Mouse (Mus musculus) midbrain, postnatal 0 days (tissue): ENCODE results near the gene Gulp1. TPM values are rescaled to one million over a fixed set of nuclear protein-coding genes. Genes with fewer than 3 reads are reported as not detected.

Experiments used
- ATAC-seq: fragments of 200-750 bp; cut with Nextera tagmentation; 2 replicates; pipeline ENCODE4 v1.8.0; 2017; ENCODE audit warnings: moderate number of reproducible peaks, mild to moderate bottlenecking, moderate TSS enrichment, moderate library complexity; ENCODE audit not compliant: low FRiP score
- DNase-seq: peaks from one replicate; pipeline ENCODE4 v3.0.0-alpha.2; 2015; ENCODE audit warnings: low spot score
- H3K27ac ChIP-seq: fragments of 300-500 bp; sonication (generic); 2 replicates; pipeline ENCODE4 v1.5.1; 2014; ENCODE audit warnings: low read depth, mild to moderate bottlenecking, low read length, mixed read lengths
- H3K27me3 ChIP-seq: fragments of 300-500 bp; sonication (generic); 2 replicates; pipeline ENCODE4 v1.6.1; 2014; ENCODE audit warnings: low read length, control low read depth, mixed read lengths; ENCODE audit not compliant: insufficient read depth
- H3K36me3 ChIP-seq: fragments of 300-500 bp; sonication (generic); 2 replicates; pipeline ENCODE4 v1.6.1; 2014; ENCODE audit warnings: low read length, control low read depth, mixed read lengths; ENCODE audit not compliant: insufficient read depth
- H3K4me1 ChIP-seq: fragments of 300-500 bp; sonication (generic); 2 replicates; pipeline ENCODE4 v1.6.1; 2014; ENCODE audit warnings: mild to moderate bottlenecking, control low read depth, antibody characterized with exemption, low read length, mixed read lengths; ENCODE audit not compliant: insufficient read depth
- H3K4me2 ChIP-seq: fragments of 300-500 bp; sonication (generic); 2 replicates; pipeline ENCODE4 v1.6.1; 2014; ENCODE audit warnings: low read depth, mild to moderate bottlenecking, low read length, mixed read lengths; ENCODE audit not compliant: poor library complexity, severe bottlenecking
- H3K4me3 ChIP-seq: fragments of 300-500 bp; sonication (generic); 2 replicates; pipeline ENCODE4 v1.5.1; 2014; ENCODE audit warnings: low read depth, mild to moderate bottlenecking, low read length, moderate library complexity
- H3K9ac ChIP-seq: fragments of 300-500 bp; sonication (generic); replicated peaks from 2 replicates; pipeline ENCODE4 v1.6.1; 2014; ENCODE audit warnings: mild to moderate bottlenecking, low read length, moderate library complexity, mixed read lengths; ENCODE audit not compliant: poor library complexity, severe bottlenecking
- H3K9me3 ChIP-seq: fragments of 300-500 bp; sonication (generic); 2 replicates; pipeline ENCODE4 v1.6.1; 2016; ENCODE audit warnings: low read length, control low read depth
- CTCF ChIP-seq: IDR thresholded peaks from 2 replicates; pipeline ENCODE4 v1.5.1; 2016; ENCODE audit warnings: antibody characterized with exemption, mild to moderate bottlenecking
- WGBS: fragments of 180-500 bp; shearing (Covaris S2); extraction: QIAGEN DNeasy Blood & Tissue Kit; methylation state at CpG from one replicate; pipeline ENCODE4 v1.1.7; 2014; 5-methylcytosine and 5-hydroxymethylcytosine counted together
- polyA plus RNA-seq: library from polyadenylated mRNA; unstranded; fragments of >200 nt; fragmentation: Nextera tagmentation; extraction: Ambion mirVana; gene quantifications from 2 replicates; pipeline ENCODE4 v1.2.1, GENCODE M21; 2015
- total RNA-seq: library from RNA; depleted of rRNA; stranded (reverse); fragments of >200 nt; gene quantifications from 2 replicates; pipeline ENCODE4 v1.2.3, GENCODE M21; 2014

Gene Gulp1
- total and polyA plus RNA-seq, 2 experiments from 2014 or later = 5.9 to 12.0 TPM

- no peaks in the 10 kb centered on the region for H3K36me3 ChIP-seq
- TF ChIP-seq CTCF = no peak
- ATAC-seq = no peak
- H3K4me3 ChIP-seq = no peak overlapping the region
- H3K27ac ChIP-seq = no peak overlapping the region
- H3K4me1 ChIP-seq = no peaks in the 10 kb centered on the region
- H3K9ac ChIP-seq = no peak overlapping the region
- H3K4me2 ChIP-seq = no peak overlapping the region
- no peaks in the 10 kb centered on the region for H3K27me3 ChIP-seq
- no peaks in the 10 kb centered on the region for H3K9me3 ChIP-seq
- no peak for DNase-seq
- WGBS = 94% methylated on average over 1 of the region's 1 CpGs
Measured at GRCm38 (mm10) chr1:44593109-44593508, 41.8 kb downstream of the Gulp1 start.

DNA sequence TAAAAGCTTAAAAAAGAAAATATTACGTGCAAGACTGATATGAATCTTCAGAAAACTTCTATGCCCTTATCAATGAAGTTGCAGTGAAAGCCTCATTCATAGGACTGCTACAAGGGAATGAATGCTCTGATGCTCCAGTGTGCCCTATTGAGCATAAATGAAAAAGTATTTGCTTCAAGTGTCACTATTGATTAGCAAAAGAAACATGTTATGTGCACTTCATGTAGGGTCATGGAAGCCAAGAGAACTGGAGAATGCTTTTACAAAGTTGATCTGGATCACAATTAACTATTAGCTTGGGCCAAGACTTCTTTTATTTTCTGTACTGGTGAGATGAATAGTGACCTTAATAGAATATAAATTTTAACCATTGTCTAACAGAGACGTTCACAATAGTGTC lies 47.0 kb downstream of the Gulp1 start:
- H3K4me1 ChIP-seq = no peaks in the 10 kb centered on the region
- TF ChIP-seq CTCF = no peak
- DNase-seq = no peak
- no peak overlapping the region for H3K4me3 ChIP-seq
- H3K4me2 ChIP-seq = no peak overlapping the region
- no peaks in the 10 kb centered on the region for H3K36me3 ChIP-seq
- no peaks in the 10 kb centered on the region for H3K9me3 ChIP-seq
- no peak for ATAC-seq
- no peak overlapping the region for H3K9ac ChIP-seq
- WGBS = 84% methylated on average over 2 of the region's 2 CpGs
- no peak overlapping the region for H3K27ac ChIP-seq
- no peaks in the 10 kb centered on the region for H3K27me3 ChIP-seq

- Histone ChIP-seq H3K9me3 (no peaks in the 10 kb centered on the region), H3K4me1 (no peaks in the 10 kb centered on the region), H3K4me3 (no peak overlapping the region), H3K36me3 (no peaks in the 10 kb centered on the region), H3K27ac (no peak overlapping the region), H3K27me3 (no peaks in the 10 kb centered on the region), H3K9ac (no peak overlapping the region), H3K4me2 (no peak overlapping the region)
- ATAC-seq (no peak), DNase-seq (no peak)
- WGBS = 40% methylated on average over 2 of the region's 2 CpGs
- TF ChIP-seq CTCF = no peak
Measured at GRCm38 (mm10) chr1:44613294-44614041, 62.2 kb downstream of the Gulp1 start.

GRCm38 (mm10) chr1:44618751-44619150 lies 67.4 kb downstream of the Gulp1 start:
- Histone ChIP-seq H3K27me3 (no peaks in the 10 kb centered on the region), H3K4me1 (no peaks in the 10 kb centered on the region), H3K4me2 (no peak overlapping the region), H3K27ac (no peak overlapping the region), H3K36me3 (no peaks in the 10 kb centered on the region), H3K9me3 (no peaks in the 10 kb centered on the region), H3K9ac (no peak overlapping the region), H3K4me3 (no peak overlapping the region)
- ATAC-seq (no peak), DNase-seq (no peak)
- WGBS = 83% methylated on average over 2 of the region's 2 CpGs
- no peak for TF ChIP-seq CTCF

DNA sequence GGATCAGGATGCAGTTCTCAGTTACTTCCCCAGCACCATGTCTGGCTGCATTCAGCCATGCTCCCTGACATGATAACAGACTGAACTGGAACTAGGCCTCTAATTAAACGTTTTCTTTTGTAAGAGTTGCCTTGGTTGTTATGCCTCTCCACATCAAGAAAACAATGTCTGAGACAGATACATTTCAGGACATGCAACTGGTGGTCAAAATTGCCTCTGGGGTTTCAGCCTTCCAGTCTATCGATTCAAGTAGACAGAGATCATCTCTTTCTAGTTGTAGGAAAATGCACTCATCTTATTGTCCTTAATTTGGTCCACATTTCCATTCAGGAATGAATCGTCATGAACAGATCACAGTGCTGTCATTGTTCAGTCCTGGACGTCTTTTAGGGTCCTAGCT lies 83.2 kb downstream of the Gulp1 start:
- DNase-seq = no peak
- Histone ChIP-seq H3K4me1 (no peaks in the 10 kb centered on the region), H3K36me3 (no peaks in the 10 kb centered on the region), H3K27ac (no peak overlapping the region), H3K27me3 (no peaks in the 10 kb centered on the region), H3K4me3 (no peak overlapping the region), H3K9ac (no peak overlapping the region), H3K9me3 (no peaks in the 10 kb centered on the region), H3K4me2 (no peak overlapping the region)
- WGBS = 45% methylated on average over 4 of the region's 4 CpGs
- no peak for TF ChIP-seq CTCF
- ATAC-seq = no peak

- TF ChIP-seq CTCF = no peak
- no peaks in the 10 kb centered on the region for H3K36me3 ChIP-seq
- no peak for DNase-seq
- ATAC-seq = no peak
- 88% methylated on average over 6 of the region's 6 CpGs for WGBS
- no peak overlapping the region for H3K27ac ChIP-seq
- H3K4me3 ChIP-seq = no peak overlapping the region
- H3K9me3 ChIP-seq = no peaks in the 10 kb centered on the region
- no peak overlapping the region for H3K9ac ChIP-seq
- no peaks in the 10 kb centered on the region for H3K27me3 ChIP-seq
- no peak overlapping the region for H3K4me2 ChIP-seq
- no peaks in the 10 kb centered on the region for H3K4me1 ChIP-seq
Measured at GRCm38 (mm10) chr1:44645678-44646276, 94.5 kb downstream of the Gulp1 start.
